Mouse (Mus musculus) E14TG2a.4 (cell line): ENCODE measurements around the gene Selenon.

ENCODE experiments used
- CTCF ChIP-seq: conservative IDR thresholded peaks from 2 replicates; pipeline ENCODE4 v1.5.1; 2014; ENCODE audit warnings: low read length
- POU5F1 ChIP-seq: IDR thresholded peaks from 2 replicates; pipeline ENCODE4 v1.6.1; 2014; ENCODE audit warnings: low read length, borderline replicate concordance

- TF ChIP-seq POU5F1 = no peak
- TF ChIP-seq CTCF = no peak
Measured at GRCm38 (mm10) chr4:134514309-134514930, 37.5 kb downstream of the Selenon start.
